Mouse (Mus musculus): ENCODE results near the gene Tbx2.

Gene Tbx2

GRCm38 (mm10) chr11:85832231-85832924 is at the start of gene Tbx2:
Tbx2 (plus strand) TSS chr11:85832551.
- DNase-seq, result peak; percentile 68

- no peak for DNase-seq
Observed at GRCm38 (mm10) chr11:85786113-85786718, 46.1 kb upstream of the Tbx2 start.

GRCm38 (mm10) chr11:85789750-85790149 is 42.6 kb upstream of the Tbx2 start:
- no peak for DNase-seq

- peak; percentile 92 for DNase-seq
Observed at GRCm38 (mm10) chr11:85790267-85790666, 42.1 kb upstream of the Tbx2 start.

- DNase-seq, result no peak
Observed at GRCm38 (mm10) chr11:85791212-85791611, 41.1 kb upstream of the Tbx2 start.

- no peak for DNase-seq
Observed at GRCm38 (mm10) chr11:85792534-85793215, 39.7 kb upstream of the Tbx2 start.

GRCm38 (mm10) chr11:85799456-85799855 is 32.9 kb upstream of the Tbx2 start:
- DNase-seq, result peak; percentile 84

GRCm38 (mm10) chr11:85799856-85800255 is 32.5 kb upstream of the Tbx2 start:
- DNase-seq, result peak; percentile 87

GRCm38 (mm10) chr11:85800380-85800779 is 32.0 kb upstream of the Tbx2 start:
- DNase-seq, result no peak

- DNase-seq, result peak; percentile 91
Observed at GRCm38 (mm10) chr11:85804048-85804447, 28.3 kb upstream of the Tbx2 start.

GRCm38 (mm10) chr11:85805779-85806178 is 26.6 kb upstream of the Tbx2 start:
- no peak for DNase-seq

- no peak for DNase-seq
Observed at GRCm38 (mm10) chr11:85807353-85807752, 25.0 kb upstream of the Tbx2 start.

GRCm38 (mm10) chr11:85811229-85811628 is 21.1 kb upstream of the Tbx2 start:
- no peak for DNase-seq

GRCm38 (mm10) chr11:85811676-85812075 is 20.7 kb upstream of the Tbx2 start:
- no peak for DNase-seq

- DNase-seq, result no peak
Observed at GRCm38 (mm10) chr11:85812201-85812966, 20.0 kb upstream of the Tbx2 start.

- no peak for DNase-seq
Observed at GRCm38 (mm10) chr11:85814678-85815077, 17.7 kb upstream of the Tbx2 start.

GRCm38 (mm10) chr11:85816471-85816870 is 15.9 kb upstream of the Tbx2 start:
- DNase-seq, result no peak

GRCm38 (mm10) chr11:85818401-85818800 is 13.9 kb upstream of the Tbx2 start:
- DNase-seq, result no peak

- no peak for DNase-seq
Observed at GRCm38 (mm10) chr11:85820959-85821358, 11.4 kb upstream of the Tbx2 start.

- DNase-seq, result no peak
Observed at GRCm38 (mm10) chr11:85821659-85822058, 10.7 kb upstream of the Tbx2 start.

GRCm38 (mm10) chr11:85823181-85823580 is 9.2 kb upstream of the Tbx2 start:
- peak; percentile 92 for DNase-seq

- DNase-seq, result no peak
Observed at GRCm38 (mm10) chr11:85823794-85824193, 8.6 kb upstream of the Tbx2 start.

GRCm38 (mm10) chr11:85825031-85825430 is 7.3 kb upstream of the Tbx2 start:
- DNase-seq, result no peak
